Mouse (Mus musculus) forelimb bud, embryonic 11.5 days (tissue): ENCODE measurements around the gene Dennd2d.

ENCODE experiments used
- DNase-seq: peaks from one replicate; pipeline ENCODE4 v3.0.0-alpha.2; 2012; ENCODE audit warnings: low read depth, low spot score

Dennd2d gene

GRCm38 (mm10) chr3:106496045-106496721, 14.0 kb downstream of the Dennd2d start:
- DNase-seq, result no peak

- DNase-seq, result no peak
Observed at GRCm38 (mm10) chr3:106496996-106497395, 14.8 kb downstream of the Dennd2d start.

GRCm38 (mm10) chr3:106500510-106500909, 18.3 kb downstream of the Dennd2d start:
- no peak for DNase-seq

DNA sequence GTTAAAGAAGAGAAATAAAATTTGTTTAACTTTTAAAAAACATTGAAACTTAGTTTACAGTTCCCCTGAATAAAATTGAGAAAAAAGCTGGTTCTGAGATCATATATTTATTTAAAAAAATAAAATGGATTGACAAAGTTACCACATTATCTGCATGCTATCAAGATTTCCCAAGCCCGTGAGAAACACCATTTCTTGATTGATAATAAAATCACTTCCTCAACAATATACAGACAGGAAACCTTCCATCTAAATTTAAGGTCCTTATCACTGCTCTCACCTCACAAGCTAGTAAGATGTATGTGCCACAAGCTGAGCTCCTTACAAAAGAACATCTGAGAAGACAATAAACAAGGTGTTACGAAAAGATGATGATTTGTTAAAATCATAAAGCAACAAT, 20.7 kb downstream of the Dennd2d start:
- DNase-seq, result no peak

DNA sequence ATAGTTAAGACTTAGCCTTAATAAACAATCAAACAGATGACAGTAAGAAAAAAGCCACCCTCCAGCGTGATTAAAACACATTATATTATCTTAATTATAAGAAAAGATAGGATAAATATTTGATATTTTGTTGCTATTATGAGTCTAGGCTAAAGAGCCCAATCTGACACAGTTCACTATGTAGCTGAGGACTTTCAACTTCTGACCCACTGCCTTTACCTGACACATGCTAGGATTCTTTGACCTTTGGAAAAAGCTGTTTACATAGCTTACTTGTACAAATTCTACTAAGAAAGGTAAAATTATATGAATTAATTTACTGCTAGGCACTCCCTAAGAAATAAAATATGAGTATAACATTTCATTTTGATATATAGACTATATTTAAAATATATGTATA, 28.5 kb downstream of the Dennd2d start:
- no peak for DNase-seq

DNA sequence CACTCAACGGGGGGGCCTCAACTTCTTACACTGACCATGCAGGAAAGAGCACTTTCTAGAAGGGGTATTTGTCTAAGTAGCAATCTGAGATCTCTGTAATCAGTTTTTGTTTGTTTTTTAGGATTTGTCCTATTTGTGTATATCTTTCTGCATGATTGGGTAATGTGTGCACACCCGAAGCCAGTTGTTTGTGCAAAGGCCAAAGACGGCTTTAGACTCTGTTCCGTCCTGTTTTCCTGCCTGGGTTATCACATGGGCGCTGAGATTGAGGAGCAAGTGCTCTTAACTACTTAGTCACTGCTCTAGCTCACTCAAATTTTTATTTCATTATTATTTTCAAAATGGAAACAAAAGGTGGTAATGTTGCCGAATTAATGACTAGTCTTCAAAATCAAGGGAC, 32.8 kb downstream of the Dennd2d start:
- no peak for DNase-seq

DNA sequence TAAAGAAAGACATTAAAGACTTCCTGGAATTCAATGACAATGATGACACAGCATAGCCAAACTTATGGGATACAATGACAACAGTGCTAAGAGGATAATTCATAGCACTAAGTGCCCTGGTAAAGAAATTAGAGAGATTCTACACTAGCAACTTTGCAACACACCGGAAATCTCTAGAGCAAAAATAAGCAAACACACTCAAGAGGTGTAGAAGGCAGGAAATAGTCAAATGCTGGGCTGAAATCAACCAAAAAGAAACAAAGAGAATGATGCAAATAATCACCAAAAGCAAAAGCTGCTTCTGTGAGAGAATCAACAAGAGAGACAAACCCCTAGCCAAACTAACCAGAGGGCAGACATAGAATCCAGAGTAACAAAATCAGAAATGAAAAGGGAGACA, 40.5 kb downstream of the Dennd2d start:
- DNase-seq, result no peak

GRCm38 (mm10) chr3:106526411-106526810, 44.2 kb downstream of the Dennd2d start:
- DNase-seq, result no peak

DNA sequence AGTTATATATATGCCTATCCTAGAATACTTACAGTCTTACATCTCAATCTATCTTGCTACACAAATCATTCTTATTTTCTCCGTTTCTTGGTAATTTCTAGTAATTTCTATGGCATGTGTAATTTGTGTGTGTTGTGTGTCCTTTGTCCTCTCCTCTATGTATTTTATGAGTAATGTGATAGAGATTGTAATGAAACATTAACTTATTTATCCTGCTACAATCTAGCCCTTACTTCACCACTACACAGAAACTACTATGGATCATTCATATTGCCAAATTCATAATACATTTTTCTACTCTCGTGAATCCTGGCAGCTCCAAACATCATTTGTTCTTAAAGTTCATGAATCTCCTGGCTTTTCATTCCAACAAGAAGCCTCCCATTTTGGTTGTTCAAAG, 45.8 kb downstream of the Dennd2d start:
- no peak for DNase-seq

DNA sequence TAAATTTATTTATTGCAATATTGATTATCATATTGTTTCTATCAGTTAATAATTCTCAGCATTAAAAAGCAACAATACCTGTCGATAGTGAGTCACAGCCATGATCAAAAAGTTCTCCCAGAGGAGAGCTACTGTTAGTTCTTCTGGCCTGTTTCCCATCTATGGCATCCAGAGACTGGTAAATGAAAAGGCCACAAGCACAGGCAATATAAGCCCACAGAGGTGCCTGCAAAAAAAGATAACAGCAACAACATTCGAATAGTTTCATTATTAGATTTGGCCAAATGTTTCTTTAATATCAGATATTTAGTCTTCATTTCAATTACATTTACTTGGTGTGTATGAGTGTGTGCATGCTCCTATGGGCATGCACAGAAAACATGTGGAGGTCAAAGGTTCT, 51.1 kb downstream of the Dennd2d start:
- no peak for DNase-seq

GRCm38 (mm10) chr3:106544721-106545316, 62.6 kb downstream of the Dennd2d start:
- no peak for DNase-seq

DNA sequence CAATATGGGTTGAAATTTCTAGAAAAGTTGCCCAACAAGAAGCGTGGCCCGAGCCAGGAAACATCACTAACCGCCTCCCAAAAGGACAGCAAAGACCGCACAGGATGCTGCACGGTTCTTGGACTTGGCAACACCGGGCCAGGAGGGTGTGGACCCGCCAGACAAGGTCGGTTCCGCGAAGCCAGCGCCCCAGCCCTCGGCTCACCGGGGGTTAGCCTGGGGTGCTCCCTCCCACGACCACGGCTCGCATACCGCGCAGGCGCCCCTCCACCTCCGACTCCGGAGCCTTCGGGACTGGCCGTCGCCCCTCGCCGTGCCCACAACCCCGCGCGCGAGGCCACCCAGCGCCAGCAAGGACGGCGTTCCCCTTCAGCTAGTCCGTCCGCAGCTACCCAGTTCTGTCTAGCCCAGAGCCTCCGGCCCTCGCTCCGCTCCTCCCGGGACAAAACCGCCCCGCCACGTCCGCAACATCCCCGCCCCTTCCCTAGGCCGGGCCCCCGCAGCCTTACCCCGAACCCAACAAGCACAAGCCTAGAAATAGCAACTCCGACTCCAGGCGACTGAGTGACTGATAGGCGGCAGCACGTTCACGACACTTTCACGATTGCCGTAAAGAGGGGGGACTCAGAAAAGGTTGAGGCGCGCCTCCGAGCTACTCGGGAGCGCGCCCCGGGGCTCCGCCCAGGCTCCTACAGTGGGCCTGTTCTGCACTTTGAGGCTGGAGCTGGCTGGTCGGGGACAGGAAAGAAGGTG, 65.1 kb downstream of the Dennd2d start, which contains the start of the genes Dram2 and Cept1:
TSS of gene Dram2 (plus strand) at position 628 of the 753 bp plus-strand sequence.
TSS of gene Cept1 (minus strand) at position 632 of the 753 bp plus-strand sequence.
- DNase-seq, result peak; percentile 97

DNA sequence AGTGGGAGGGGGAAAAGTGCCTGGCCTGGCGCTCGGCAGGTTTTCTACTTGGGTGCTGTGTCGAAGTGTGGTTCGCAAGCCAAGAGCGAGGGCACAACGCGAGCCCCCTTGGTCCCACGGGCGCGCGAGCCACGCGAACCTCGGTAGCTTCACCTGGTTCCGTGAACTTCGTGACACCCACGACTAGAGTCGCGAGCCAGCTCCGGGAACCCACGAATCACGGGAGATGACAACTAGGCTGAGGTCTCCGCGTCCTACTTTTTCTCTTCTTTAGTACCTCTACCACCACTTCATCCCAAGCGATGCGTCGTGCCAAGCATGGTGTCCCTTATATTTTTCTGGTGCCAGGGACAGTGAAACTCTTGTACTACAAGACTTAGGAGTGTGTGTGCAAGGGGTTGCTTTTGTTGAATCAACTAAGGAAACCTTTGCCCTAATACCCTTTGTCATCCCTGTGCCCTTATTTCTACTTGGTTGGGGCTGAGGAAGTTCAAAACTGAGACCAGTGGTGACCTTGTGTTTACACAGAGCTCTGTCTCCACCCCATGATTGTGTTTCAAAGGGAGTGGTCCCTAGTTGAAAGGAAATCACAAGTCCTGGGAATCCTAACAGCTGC, 65.8 kb downstream of the Dennd2d start:
- DNase-seq, result peak; percentile 28

DNA sequence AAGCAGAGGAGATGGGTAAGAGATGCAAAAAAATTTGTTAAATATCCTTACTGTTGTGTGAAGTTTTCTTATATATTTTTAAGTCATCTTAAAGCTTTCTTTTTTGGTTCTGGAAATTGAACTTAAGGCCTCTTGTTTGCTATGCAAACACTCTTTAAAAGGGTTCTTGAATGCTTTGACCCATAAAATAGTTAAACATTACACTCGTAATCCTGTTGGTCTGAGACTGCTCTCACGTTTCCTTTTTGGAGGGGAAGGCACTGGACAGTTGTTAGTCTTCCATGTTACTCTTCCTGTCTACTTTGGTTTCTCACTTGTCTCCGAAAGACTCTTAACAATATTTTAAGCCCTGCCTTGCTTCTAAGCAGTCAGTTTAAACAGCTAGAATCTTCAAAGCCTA, 66.8 kb downstream of the Dennd2d start:
- no peak for DNase-seq
